Mouse (Mus musculus) lung, postnatal 14 days (tissue): ENCODE results near the gene Casz1.

ENCODE experiments used
- DNase-seq: peaks from one replicate; pipeline ENCODE4 v3.0.0; 2021

The Casz1 gene

GRCm38 (mm10) chr4:148943099-148943498 is 138.9 kb downstream of the Casz1 start:
- DNase-seq = no peak

GRCm38 (mm10) chr4:148945476-148945881 is 141.2 kb downstream of the Casz1 start:
- DNase-seq = peak; percentile 37

- DNase-seq = no peak
Measured at GRCm38 (mm10) chr4:148946071-148946470, 141.8 kb downstream of the Casz1 start.

- no peak for DNase-seq
Measured at GRCm38 (mm10) chr4:148947833-148948388, 143.7 kb downstream of the Casz1 start.

- DNase-seq = peak; percentile 58
Measured at GRCm38 (mm10) chr4:148950487-148950886, 146.3 kb downstream of the Casz1 start.

- peak; percentile 81 for DNase-seq
Measured at GRCm38 (mm10) chr4:148950932-148951650, 146.9 kb downstream of the Casz1 start.

GRCm38 (mm10) chr4:148951821-148952291 is 147.6 kb downstream of the Casz1 start:
- DNase-seq = no peak

- no peak for DNase-seq
Measured at GRCm38 (mm10) chr4:148952328-148953222, 148.3 kb downstream of the Casz1 start.

- peak; percentile 88 for DNase-seq
Measured at GRCm38 (mm10) chr4:148955131-148955813, 151.0 kb downstream of the Casz1 start.

- DNase-seq = no peak
Measured at GRCm38 (mm10) chr4:148960011-148960410, 155.8 kb downstream of the Casz1 start.

GRCm38 (mm10) chr4:148961081-148961480 is 156.9 kb downstream of the Casz1 start:
- DNase-seq = no peak

- no peak for DNase-seq
Measured at GRCm38 (mm10) chr4:148962096-148962495, 157.9 kb downstream of the Casz1 start.

- no peak for DNase-seq
Measured at GRCm38 (mm10) chr4:148964541-148965310, 160.5 kb downstream of the Casz1 start.

GRCm38 (mm10) chr4:148966132-148966531 is 161.9 kb downstream of the Casz1 start:
- no peak for DNase-seq

- peak; percentile 31 for DNase-seq
Measured at GRCm38 (mm10) chr4:148968859-148969258, 164.6 kb downstream of the Casz1 start.

- DNase-seq = peak; percentile 77
Measured at GRCm38 (mm10) chr4:148969610-148970009, 165.4 kb downstream of the Casz1 start.

GRCm38 (mm10) chr4:148970742-148971141 is 166.5 kb downstream of the Casz1 start:
- DNase-seq = no peak

GRCm38 (mm10) chr4:148971613-148972242 is 167.5 kb downstream of the Casz1 start:
- no peak for DNase-seq

- DNase-seq = no peak
Measured at GRCm38 (mm10) chr4:148972707-148973106, 168.5 kb downstream of the Casz1 start.

GRCm38 (mm10) chr4:148973387-148973786 is 169.2 kb downstream of the Casz1 start:
- DNase-seq = no peak

GRCm38 (mm10) chr4:148974833-148975232 is 170.6 kb downstream of the Casz1 start:
- DNase-seq = no peak
